Mouse (Mus musculus) hindbrain, embryonic 10.5 days (tissue): ENCODE measurements around the gene Gm4869. TPM values are rescaled to one million over a fixed set of nuclear protein-coding genes. Genes with fewer than 3 reads are reported as not detected.
A peak's percentile ranks its signal among the peaks of the same experiment; 100 is the strongest.

Source experiments
- DNase-seq: peaks from one replicate; pipeline ENCODE4 v3.0.0-alpha.2; 2017; ENCODE audit warnings: low spot score
- H3K27ac ChIP-seq: fragments of 300-500 bp; sonication (generic); 2 replicates; pipeline ENCODE4 v1.5.1; 2016; ENCODE audit warnings: mild to moderate bottlenecking, moderate library complexity
- H3K27me3 ChIP-seq: fragments of 300-500 bp; sonication (generic); 2 replicates; pipeline ENCODE4 v1.6.1; 2016; ENCODE audit warnings: mild to moderate bottlenecking; ENCODE audit not compliant: poor library complexity, insufficient read depth, severe bottlenecking
- H3K36me3 ChIP-seq: fragments of 300-500 bp; sonication (generic); 2 replicates; pipeline ENCODE4 v1.6.1; 2016; ENCODE audit warnings: mild to moderate bottlenecking, moderate library complexity
- H3K4me1 ChIP-seq: fragments of 300-500 bp; sonication (generic); replicated peaks from 2 replicates; pipeline ENCODE4 v1.6.1; 2016; ENCODE audit warnings: mild to moderate bottlenecking
- H3K4me3 ChIP-seq: fragments of 300-500 bp; sonication (generic); 2 replicates; pipeline ENCODE4 v1.5.1; 2016; ENCODE audit warnings: mild to moderate bottlenecking, moderate library complexity
- H3K9me3 ChIP-seq: fragments of 300-500 bp; sonication (generic); 2 replicates; pipeline ENCODE4 v1.6.1; 2016; ENCODE audit warnings: mild to moderate bottlenecking, moderate library complexity
- WGBS: fragments of 180-500 bp; shearing (Covaris S2); methylation state at CpG from one replicate; pipeline ENCODE4 v1.1.7; 2016; 5-methylcytosine and 5-hydroxymethylcytosine counted together
- polyA plus RNA-seq: library from polyadenylated mRNA; unstranded; fragments of >200 nt; fragmentation: Nextera tagmentation; extraction: Ambion mirVana; gene quantifications from 2 replicates; pipeline ENCODE4 v1.2.1, GENCODE M21; 2016

Gene Gm4869
- not detected in 2 replicates for polyA plus RNA-seq

- no peak within 1 kb of the TSS for H3K27ac ChIP-seq
- no peaks in the 10 kb centered on the region for H3K27me3 ChIP-seq
- no peaks in the 10 kb centered on the region for H3K4me1 ChIP-seq
- H3K36me3 ChIP-seq: peaks cover 68% of the 10 kb centered on the region
- 87% methylated on average over 5 of the region's 5 CpGs for WGBS
- H3K4me3 ChIP-seq: no peak within 1 kb of the TSS
- no peaks in the 10 kb centered on the region for H3K9me3 ChIP-seq
- no peak for DNase-seq
Measured at GRCm38 (mm10) chr5:140445345-140445744, at the start of gene Gm4869. Gene Gm4869, plus strand, starts transcription at chr5:140445645.

GRCm38 (mm10) chr5:140396166-140396940 lies 49.1 kb upstream of the Gm4869 start:
- no peaks in the 10 kb centered on the region for H3K36me3 ChIP-seq
- H3K4me1 ChIP-seq: no peaks in the 10 kb centered on the region
- H3K9me3 ChIP-seq: no peaks in the 10 kb centered on the region
- 61% methylated on average over 8 of the region's 8 CpGs for WGBS
- no peak overlapping the region for H3K4me3 ChIP-seq
- H3K27ac ChIP-seq: no peak overlapping the region
- no peaks in the 10 kb centered on the region for H3K27me3 ChIP-seq
- peak; percentile 32 for DNase-seq

GRCm38 (mm10) chr5:140402640-140403270 lies 42.7 kb upstream of the Gm4869 start:
- no peaks in the 10 kb centered on the region for H3K4me1 ChIP-seq
- no peaks in the 10 kb centered on the region for H3K36me3 ChIP-seq
- no peak overlapping the region for H3K27ac ChIP-seq
- no peaks in the 10 kb centered on the region for H3K27me3 ChIP-seq
- WGBS: 87% methylated on average over 4 of the region's 4 CpGs
- no peaks in the 10 kb centered on the region for H3K9me3 ChIP-seq
- no peak for DNase-seq
- no peak overlapping the region for H3K4me3 ChIP-seq

- no peaks in the 10 kb centered on the region for H3K27me3 ChIP-seq
- 74% methylated on average over 6 of the region's 6 CpGs for WGBS
- DNase-seq: no peak
- no peaks in the 10 kb centered on the region for H3K4me1 ChIP-seq
- H3K4me3 ChIP-seq: no peak overlapping the region
- H3K27ac ChIP-seq: no peak overlapping the region
- no peaks in the 10 kb centered on the region for H3K9me3 ChIP-seq
- H3K36me3 ChIP-seq: no peaks in the 10 kb centered on the region
Measured at GRCm38 (mm10) chr5:140405126-140405525, 40.3 kb upstream of the Gm4869 start.

GRCm38 (mm10) chr5:140406666-140407065 lies 38.8 kb upstream of the Gm4869 start:
- H3K27me3 ChIP-seq: no peaks in the 10 kb centered on the region
- H3K9me3 ChIP-seq: no peaks in the 10 kb centered on the region
- H3K4me3 ChIP-seq: no peak overlapping the region
- H3K4me1 ChIP-seq: no peaks in the 10 kb centered on the region
- no peaks in the 10 kb centered on the region for H3K36me3 ChIP-seq
- DNase-seq: no peak
- 75% methylated on average over 6 of the region's 6 CpGs for WGBS
- no peak overlapping the region for H3K27ac ChIP-seq

GRCm38 (mm10) chr5:140408801-140409200 lies 36.6 kb upstream of the Gm4869 start:
- Histone ChIP-seq H3K27me3 (no peaks in the 10 kb centered on the region), H3K4me1 (no peaks in the 10 kb centered on the region), H3K36me3 (no peaks in the 10 kb centered on the region), H3K27ac (no peak overlapping the region), H3K9me3 (no peaks in the 10 kb centered on the region), H3K4me3 (no peak overlapping the region)
- no peak for DNase-seq

- Histone ChIP-seq H3K27me3 (no peaks in the 10 kb centered on the region), H3K36me3 (no peaks in the 10 kb centered on the region), H3K4me1 (no peaks in the 10 kb centered on the region), H3K4me3 (no peak overlapping the region), H3K9me3 (no peaks in the 10 kb centered on the region), H3K27ac (no peak overlapping the region)
- 47% methylated on average over 8 of the region's 8 CpGs for WGBS
- DNase-seq: peak; percentile 56
Measured at GRCm38 (mm10) chr5:140411339-140411738, 34.1 kb upstream of the Gm4869 start.

GRCm38 (mm10) chr5:140414647-140415046 lies 30.8 kb upstream of the Gm4869 start:
- WGBS: 71% methylated on average over 4 of the region's 4 CpGs
- DNase-seq: no peak
- no peaks in the 10 kb centered on the region for H3K36me3 ChIP-seq
- H3K4me3 ChIP-seq: no peak overlapping the region
- no peak overlapping the region for H3K27ac ChIP-seq
- 0 out of 2 replicates have a peak, but pooled peaks cover 8% of the 10 kb centered on the region for H3K4me1 ChIP-seq
- no peaks in the 10 kb centered on the region for H3K27me3 ChIP-seq
- H3K9me3 ChIP-seq: no peaks in the 10 kb centered on the region

GRCm38 (mm10) chr5:140418106-140418488 lies 27.3 kb upstream of the Gm4869 start:
- peaks cover 29% of the 10 kb centered on the region for H3K4me1 ChIP-seq
- no peak for DNase-seq
- no peaks in the 10 kb centered on the region for H3K27me3 ChIP-seq
- H3K36me3 ChIP-seq: peaks cover 24% of the 10 kb centered on the region
- 2% methylated on average over 12 of the region's 12 CpGs for WGBS
- H3K9me3 ChIP-seq: no peaks in the 10 kb centered on the region
- H3K4me3 ChIP-seq: peak overlapping the region; percentile 97
- peak overlapping the region; percentile 98 for H3K27ac ChIP-seq

GRCm38 (mm10) chr5:140418489-140419441 lies 26.7 kb upstream of the Gm4869 start, which contains the start of gene Eif3b:
Gene Eif3b, plus strand, starts transcription at chr5:140419328.
- peak within 1 kb of the TSS; percentile 97 for H3K4me3 ChIP-seq
- peaks cover 29% of the 10 kb centered on the region for H3K4me1 ChIP-seq
- H3K9me3 ChIP-seq: no peaks in the 10 kb centered on the region
- peak; percentile 89 for DNase-seq
- H3K27me3 ChIP-seq: no peaks in the 10 kb centered on the region
- H3K27ac ChIP-seq: peak within 1 kb of the TSS; percentile 98
- WGBS: under 1% methylated on average over 65 of the region's 65 CpGs
- peaks cover 31% of the 10 kb centered on the region for H3K36me3 ChIP-seq

- H3K9me3 ChIP-seq: no peaks in the 10 kb centered on the region
- H3K27ac ChIP-seq: peak overlapping the region; percentile 98
- peaks cover 39% of the 10 kb centered on the region for H3K36me3 ChIP-seq
- peaks cover 29% of the 10 kb centered on the region for H3K4me1 ChIP-seq
- DNase-seq: no peak
- under 1% methylated on average over 62 of the region's 62 CpGs for WGBS
- H3K4me3 ChIP-seq: peak overlapping the region; percentile 97
- no peaks in the 10 kb centered on the region for H3K27me3 ChIP-seq
Measured at GRCm38 (mm10) chr5:140419442-140420080, 25.9 kb upstream of the Gm4869 start.

GRCm38 (mm10) chr5:140420616-140421015 lies 24.8 kb upstream of the Gm4869 start:
- Histone ChIP-seq H3K27me3 (no peaks in the 10 kb centered on the region), H3K4me1 (peaks cover 29% of the 10 kb centered on the region), H3K36me3 (peaks cover 49% of the 10 kb centered on the region), H3K27ac (no peak overlapping the region), H3K4me3 (peak overlapping the region; percentile 97), H3K9me3 (no peaks in the 10 kb centered on the region)
- WGBS: 70% methylated on average over 4 of the region's 4 CpGs
- no peak for DNase-seq
